Mouse (Mus musculus): ENCODE results near the gene Slco2b1.

- TF ChIP-seq CTCF (IDR thresholded peaks at IDR 0.05) (no peak), EP300 (IDR thresholded peaks at IDR 0.05) (no peak)
These were observed 2.8 kb downstream of the Slco2b1 start for GRCm38 (mm10) chr7:99708301-99708721.

All from lung, postnatal 0 days (tissue).